17 mouse cellular contexts compared by ENCODE assay signal in genomic region chr16:91639636-91640035, GRCm38 (mm10). TPM values are rescaled to one million over a fixed set of nuclear protein-coding genes. Genes with fewer than 3 reads are reported as not detected.
DNase-seq lines count a peak whose midpoint lies in the region; ATAC-seq lines count a peak whose summit lies in the region.
"Had no signal": no experiment of that assay in that cellular context is flagged by ENCODE, and none has a peak within 500 bp of the region (broad histone marks: within the 10 kb centered on the region; RNA-seq: fewer than 3 reads in every experiment).

No protein-coding gene starts in this region.

- 0 out of 2 replicates have a peak, but pooled peaks cover under 1% of the 10 kb centered on the region for H3K4me1 ChIP-seq in heart, embryonic 12.5 days (replicated peaks)
- H3K4me1 ChIP-seq: hindbrain, embryonic 13.5 days had no signal

- peaks cover 84% of the 10 kb centered on the region for H3K36me3 ChIP-seq in heart, embryonic 12.5 days

- ATAC-seq in frontal cortex, adult (ENCODE audit: low TSS enrichment) = peak; percentile 96
- ATAC-seq in heart, embryonic 12.5 days (ENCODE audit: insufficient number of reproducible peaks, low FRiP score) = no peak
- ATAC-seq: forebrain, embryonic 14.5 days; hindbrain, postnatal 0 days had no signal

- H3K9me3 ChIP-seq in heart, embryonic 12.5 days (replicated peaks) = no peaks in the 10 kb centered on the region
- H3K9me3 ChIP-seq: embryonic facial prominence, embryonic 13.5 days; hindbrain, embryonic 13.5 days had no signal

- 91% methylated on average over 2 of the region's 2 CpGs for WGBS in heart, embryonic 12.5 days

- H3K4me3 ChIP-seq in heart, embryonic 12.5 days = no peak overlapping the region
- H3K4me3 ChIP-seq: embryonic facial prominence, embryonic 13.5 days; hindbrain, embryonic 13.5 days had no signal

- no peak for DNase-seq in frontal cortex, postnatal 25 days (ENCODE audit: low spot score in 2 of 2)
- no peak for DNase-seq in heart, adult 9 months (ENCODE audit: low spot score in 2 of 2)
- peak; percentile 60 for DNase-seq in right cerebral cortex, adult 18-20 months
- DNase-seq in right cerebral cortex, postnatal 25 days = no peak
- peak; percentile 78 for DNase-seq in brain, adult 2 months (ENCODE audit: low read depth, low spot score)
- no peak for DNase-seq in kidney, adult 8-10 months
- DNase-seq: cerebellum, adult 18-20 months; cerebellum, adult 9-11 months; cerebellum, postnatal 36 days; gastrocnemius, postnatal 14 days; heart, postnatal 10 days had no signal

- no peak overlapping the region for H3K4me2 ChIP-seq in heart, embryonic 12.5 days
- H3K4me2 ChIP-seq: embryonic facial prominence, embryonic 13.5 days; hindbrain, embryonic 13.5 days had no signal

- H3K27ac ChIP-seq in heart, embryonic 12.5 days (ENCODE audit: poor library complexity, severe bottlenecking) = no peak overlapping the region
- H3K27ac ChIP-seq: embryonic facial prominence, embryonic 13.5 days; hindbrain, embryonic 13.5 days; hindbrain, postnatal 0 days had no signal

- H3K27me3 ChIP-seq in heart, embryonic 12.5 days (replicated peaks) = no peaks in the 10 kb centered on the region
- H3K27me3 ChIP-seq: embryonic facial prominence, embryonic 13.5 days; hindbrain, embryonic 13.5 days had no signal

- H3K9ac ChIP-seq in heart, embryonic 12.5 days = 0 out of 2 replicates have a peak overlapping the region, but pooled peaks have one; percentile 41
- H3K9ac ChIP-seq: embryonic facial prominence, embryonic 13.5 days; hindbrain, embryonic 13.5 days had no signal

RNA-seq across cellular contexts. Expression of gene Gart, which starts 7.1 kb away (rescaled TPM):
- 87.4 and 90.7 TPM in 2 replicates for polyA plus RNA-seq in heart, embryonic 12.5 days (2016; fragmentation: Nextera tagmentation; extraction: Ambion mirVana)

RNA-seq across cellular contexts. Expression of gene Son, which starts 7.7 kb away (rescaled TPM):
- 97.8 and 103 TPM in 2 replicates for polyA plus RNA-seq in heart, embryonic 12.5 days (2016; fragmentation: Nextera tagmentation; extraction: Ambion mirVana)

RNA-seq across cellular contexts. Expression of gene Dnajc28, which starts 20.8 kb away (rescaled TPM):
- 3.5 and 3.8 TPM in 2 replicates for polyA plus RNA-seq in heart, embryonic 12.5 days (2016; fragmentation: Nextera tagmentation; extraction: Ambion mirVana)

RNA-seq across cellular contexts. Expression of gene Tmem50b, which starts 42.0 kb away (rescaled TPM):
- 57.4 and 60.8 TPM in 2 replicates for polyA plus RNA-seq in heart, embryonic 12.5 days (2016; fragmentation: Nextera tagmentation; extraction: Ambion mirVana)

RNA-seq across cellular contexts. Expression of gene Donson, which starts 48.9 kb away (rescaled TPM):
- polyA plus RNA-seq in heart, embryonic 12.5 days (2016; fragmentation: Nextera tagmentation; extraction: Ambion mirVana) = 20.9 and 22.5 TPM in 2 replicates

Comparison
In these comparisons a context has a peak if more than half of its experiments do, and no peak if none do; other contexts are left out.
1. DNase-seq: peak in right cerebral cortex, adult 18-20 months (single experiment) and brain, adult 2 months (single experiment); none in frontal cortex, postnatal 25 days (0 of 2), heart, adult 9 months (0 of 2), right cerebral cortex, postnatal 25 days (single experiment) and kidney, adult 8-10 months (0 of 2).